Mouse (Mus musculus): ENCODE measurements at regions not wholly inside any gene's neighbourhood (a gene's known extent, or its start where the extent isn't known, plus 50 kb on each side); places are given as distances from the start of the nearest gene placed in this dataset.

GRCm38 (mm10) chr3:141051685-141052084 is 160.5 kb downstream of the Pdha2 start:
- TF ChIP-seq CTCF (IDR thresholded peaks at IDR 0.05 in 2 of 3, conservative IDR thresholded peaks at IDR 0.05 in 1 of 3; ENCODE audit: control insufficient read depth in 1 of 3, insufficient read depth in 1 of 3, low read depth in 2 of 3, low read length in 3 of 3, poor library complexity in 1 of 3, severe bottlenecking in 1 of 3) (no peak), USF1 (IDR thresholded peaks at IDR 0.05; ENCODE audit: low read depth, low read length) (no peak)

Data from MEL (cell line).